Mouse (Mus musculus) bone marrow, adult 2 months (tissue): Measurements from ENCODE around the gene Nxf1.
"Not testable (repeated sequence)": the region's sequence is repeated elsewhere in the genome, so short reads cannot be mapped to it uniquely, and the experiment has no call there.

Experiments used
- CTCF ChIP-seq: fragments of 200-500 bp; IDR thresholded peaks from 2 replicates; pipeline ENCODE4 v1.5.1; 2011; ENCODE audit warnings: low read length, control low read depth; ENCODE audit not compliant: control insufficient read depth, insufficient read depth
- POLR2A ChIP-seq: fragments of 200-500 bp; IDR thresholded peaks from 2 replicates; pipeline ENCODE4 v1.6.1; 2011; ENCODE audit warnings: low read depth, mild to moderate bottlenecking, control low read depth, low read length, borderline replicate concordance; ENCODE audit not compliant: control insufficient read depth

DNA sequence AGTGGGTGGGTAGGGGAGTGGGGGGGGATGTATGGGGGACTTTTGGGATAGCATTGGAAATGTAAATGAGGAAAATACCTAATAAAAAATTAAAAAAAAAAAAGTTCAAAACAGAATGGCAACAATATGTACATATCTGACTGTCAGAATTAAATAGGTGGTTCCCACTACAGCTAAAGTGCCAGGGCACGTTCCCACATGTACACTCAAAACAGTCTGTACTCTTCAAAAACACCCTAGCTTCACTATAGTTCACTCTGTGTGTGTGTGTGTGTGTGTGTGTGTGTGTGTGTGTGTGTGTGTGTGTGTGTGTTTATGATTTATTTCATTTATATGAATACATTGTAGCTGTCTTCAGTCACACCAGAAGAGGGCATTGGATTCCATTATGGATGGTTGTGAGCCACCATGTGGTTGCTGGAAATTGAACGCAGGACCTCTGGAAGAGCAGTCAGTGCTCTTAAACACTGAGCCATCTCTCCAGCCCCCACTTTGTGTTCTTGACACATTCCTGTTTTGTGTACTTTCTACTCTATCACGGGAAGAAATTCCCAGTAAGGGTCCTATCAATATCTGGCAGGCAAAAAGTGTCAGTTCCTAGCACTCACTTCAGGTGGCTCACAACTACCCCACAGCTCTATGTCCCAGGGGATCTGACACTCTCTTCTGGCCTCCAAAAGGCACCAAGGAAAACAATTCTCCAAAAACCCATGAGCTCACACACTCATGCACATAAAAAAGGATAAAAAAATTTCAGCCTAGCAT lies 28.4 kb upstream of the Nxf1 start:
- not testable (repeated sequence) for TF ChIP-seq POLR2A, CTCF
